Mouse (Mus musculus) C2C12 (cell line): ENCODE data around the gene Zfp800.

Experiments
- CEBPB ChIP-seq: IDR thresholded peaks from one replicate; pipeline ENCODE4 v1.6.1; 2011; ENCODE audit warnings: low read depth, mild to moderate bottlenecking, control low read depth, moderate library complexity
- CTCF ChIP-seq: IDR thresholded peaks from one replicate; pipeline ENCODE4 v1.5.1; 2011; ENCODE audit not compliant: control insufficient read depth, insufficient read depth, insufficient read length
- FOSL1 ChIP-seq: IDR thresholded peaks from one replicate; pipeline ENCODE4 v1.8.0; 2011; ENCODE audit warnings: mild to moderate bottlenecking, low read length; ENCODE audit not compliant: poor library complexity, insufficient read depth, severe bottlenecking
- MAX ChIP-seq: IDR thresholded peaks from one replicate; pipeline ENCODE4 v1.6.1; 2011; ENCODE audit warnings: mild to moderate bottlenecking, control low read depth
- MYOD1 ChIP-seq: IDR thresholded peaks from one replicate; pipeline ENCODE4 v1.6.1; 2011; ENCODE audit warnings: low read depth; ENCODE audit not compliant: control insufficient read depth, insufficient read length
- MYOG ChIP-seq: IDR thresholded peaks from one replicate; pipeline ENCODE4 v1.6.1; 2011; ENCODE audit not compliant: control insufficient read depth, insufficient read length; ENCODE audit errors: extremely low read depth
- USF1 ChIP-seq: IDR thresholded peaks from one replicate; pipeline ENCODE4 v1.6.1; 2011; ENCODE audit warnings: low read depth, mild to moderate bottlenecking, control low read depth, moderate library complexity

DNA sequence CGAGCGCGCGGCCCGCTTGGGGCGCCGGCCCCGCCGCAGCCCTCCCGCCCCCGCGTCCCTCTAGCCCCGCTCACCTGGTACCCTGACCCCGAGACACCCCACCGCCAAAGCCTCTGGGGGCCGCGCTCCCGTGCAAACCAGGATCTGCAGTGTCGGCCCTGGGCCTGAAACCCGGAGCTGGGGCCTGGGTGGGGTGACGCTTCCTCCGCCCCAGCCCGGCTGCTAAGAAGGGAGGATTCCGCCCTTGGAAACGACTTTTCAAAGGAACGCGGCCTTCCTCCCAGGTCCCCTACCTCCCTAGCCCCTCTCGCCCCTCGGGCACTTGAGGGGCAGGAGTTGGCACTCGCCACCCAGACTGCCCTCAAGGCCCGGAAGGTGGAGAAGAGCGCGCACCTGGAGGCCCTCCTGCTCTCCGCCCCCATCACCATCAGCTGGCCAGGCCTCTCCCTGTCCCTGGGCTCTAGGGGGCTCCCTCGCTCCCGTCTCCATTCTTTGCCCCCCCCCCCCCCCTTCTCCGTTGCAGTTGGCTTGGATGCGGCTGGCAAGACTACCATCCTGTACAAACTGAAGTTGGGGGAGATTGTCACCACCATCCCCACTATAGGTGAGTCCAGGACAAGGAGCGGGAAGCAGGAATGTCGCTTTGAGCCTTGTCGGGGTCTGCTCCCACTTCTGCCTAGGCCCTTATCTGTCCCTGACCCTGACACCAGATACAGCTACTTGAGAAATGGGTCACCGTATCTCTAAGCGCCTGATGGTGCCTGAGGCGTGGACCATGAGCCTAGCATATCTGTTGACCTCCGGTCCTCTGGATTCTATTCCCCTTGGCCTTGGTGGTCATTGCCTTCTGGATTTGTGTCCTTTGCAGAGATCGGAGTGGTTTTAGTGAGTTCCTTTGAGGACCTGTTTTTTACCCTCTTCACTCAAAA, 26.2 kb upstream of the Zfp800 start:
- TF ChIP-seq CTCF = peak; percentile 44
- TF ChIP-seq MYOG = no peak
- no peak for TF ChIP-seq MAX
- TF ChIP-seq USF1 = no peak
- no peak for TF ChIP-seq FOSL1
- no peak for TF ChIP-seq CEBPB
- TF ChIP-seq MYOD1 = no peak
